Mouse (Mus musculus): ENCODE data around the gene Higd2a.
"Not testable (repeated sequence)": the region's sequence is repeated elsewhere in the genome, so short reads cannot be mapped to it uniquely, and the experiment has no call there.

- not testable (repeated sequence) for TF ChIP-seq NELFE (IDR thresholded peaks at IDR 0.05; ENCODE audit: low read depth, low read length); ZKSCAN1 (IDR thresholded peaks at IDR 0.05; ENCODE audit: borderline replicate concordance, low read depth, low read length); CHD1 (IDR thresholded peaks at IDR 0.05; ENCODE audit: low read depth, low read length); EP300 (IDR thresholded peaks at IDR 0.05; ENCODE audit: low read length)
- peak in 1 of 2 experiments; percentile 66; a peak in 2 of 4 replicates for TF ChIP-seq CTCF (conservative IDR thresholded peaks at IDR 0.05 in 1 of 2, IDR thresholded peaks at IDR 0.05 in 1 of 2; ENCODE audit: low read depth in 2 of 2, low read length in 2 of 2)
These were observed 23.1 kb downstream of the Higd2a start for GRCm38 (mm10) chr13:54613141-54613540.

All from CH12.LX (cell line).